Mouse (Mus musculus) neural tube, postnatal 0 days (tissue): ENCODE measurements around the gene Klhl35. TPM values are rescaled to one million over a fixed set of nuclear protein-coding genes. Genes with fewer than 3 reads are reported as not detected.

Experiments
- polyA plus RNA-seq: library from polyadenylated mRNA; unstranded; fragments of >200 nt; fragmentation: Nextera tagmentation; extraction: Ambion mirVana; gene quantifications from 2 replicates; pipeline ENCODE4 v1.2.1, GENCODE M21; 2015

The Klhl35 gene
- 2.2 and 2.6 TPM in 2 replicates for polyA plus RNA-seq

DNA sequence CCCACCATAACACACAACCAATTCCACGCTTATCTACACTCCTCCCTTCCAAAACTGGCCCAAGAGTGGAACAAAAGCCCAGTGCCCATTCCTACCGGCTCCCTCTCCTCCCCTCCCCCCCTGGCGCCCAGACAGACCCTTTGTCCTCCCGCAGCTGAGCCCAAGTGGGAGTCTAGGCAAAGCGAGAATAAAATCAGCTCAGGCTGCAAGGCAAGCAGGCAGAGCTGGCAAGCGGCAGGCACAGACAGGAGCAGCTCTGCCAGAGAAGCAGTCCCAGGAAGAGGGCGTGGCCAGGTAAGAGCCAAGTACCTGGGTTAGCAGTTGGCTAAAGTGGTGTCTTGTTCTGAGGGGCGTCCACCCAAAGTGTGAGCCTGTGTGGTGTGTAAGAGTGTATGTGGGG, at the start of gene Klhl35:
Klhl35 (plus strand) TSS at position 194 of the 400 bp plus-strand sequence.

DNA sequence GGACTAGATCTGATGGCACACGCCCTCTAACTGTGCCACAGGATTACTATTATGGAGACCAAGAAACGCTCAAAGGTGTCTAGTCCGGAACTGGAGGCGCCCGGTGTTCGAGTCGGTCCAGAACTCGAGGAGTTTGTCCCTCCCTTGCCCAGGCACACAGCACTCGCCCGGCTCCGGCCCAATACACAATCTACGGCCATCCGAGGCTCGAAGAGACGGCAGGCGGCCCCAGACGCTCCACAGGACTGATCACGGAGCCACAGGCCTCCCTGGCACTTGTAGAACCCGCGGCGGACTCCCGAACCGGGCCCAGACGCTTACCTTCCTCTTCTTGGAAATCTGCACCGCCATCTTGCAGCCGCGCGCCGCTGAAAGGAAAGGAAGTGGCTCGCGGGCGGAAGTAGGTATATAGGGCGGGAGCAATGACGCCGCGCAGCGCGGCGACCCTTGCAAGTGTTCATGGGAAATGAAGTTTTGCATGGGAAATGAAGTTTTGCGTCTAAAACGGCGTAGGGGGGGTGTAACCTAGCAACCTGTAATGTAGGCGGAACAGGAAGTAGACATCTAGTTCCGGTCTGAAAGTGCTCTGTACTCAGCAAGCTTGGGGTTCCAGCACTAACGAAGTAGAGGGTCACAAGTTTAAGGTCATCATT, 17.6 kb downstream of the Klhl35 start, which contains the start of gene Rps3:
Rps3 (minus strand) TSS at position 468 of the 653 bp plus-strand sequence.

Other genes with a start within 250 kb of the Klhl35 start
- gene Mogat2, start 227.4 kb upstream of the Klhl35 start, polyA plus RNA-seq: 0.20 and 0.25 TPM in 2 replicates
- gene Map6, start 198.6 kb upstream of the Klhl35 start, polyA plus RNA-seq: 116 and 131 TPM in 2 replicates
- gene Serpinh1, start 112.8 kb upstream of the Klhl35 start, polyA plus RNA-seq: 170 and 183 TPM in 2 replicates
- 22.7 and 27.8 TPM in 2 replicates for gene Gdpd5, start 84.6 kb upstream of the Klhl35 start, polyA plus RNA-seq
- 404 and 432 TPM in 2 replicates for gene Rps3, start 17.7 kb downstream of the Klhl35 start, polyA plus RNA-seq
- 12.5 and 16.2 TPM in 2 replicates for gene Arrb1, start 69.5 kb downstream of the Klhl35 start, polyA plus RNA-seq
- gene Tpbgl, start 161.1 kb downstream of the Klhl35 start, polyA plus RNA-seq: 3.7 TPM in 2 replicates
- 7.3 and 8.9 TPM in 2 replicates for gene Slco2b1, start 245.3 kb downstream of the Klhl35 start, polyA plus RNA-seq